Mouse (Mus musculus): ENCODE measurements at regions not wholly inside any gene's neighbourhood (a gene's known extent, or its start where the extent isn't known, plus 50 kb on each side); places are given as distances from the start of the nearest gene placed in this dataset.

GRCm38 (mm10) chr10:95054869-95055268 lies 110.2 kb upstream of the Plxnc1 start:
- H3K36me3 ChIP-seq (ENCODE audit: control insufficient read depth, insufficient read depth), result no peaks in the 10 kb centered on the region
- no peak overlapping the region for H3K9ac ChIP-seq (ENCODE audit: low read length)
- H3K4me3 ChIP-seq (ENCODE audit: low read length), result no peak overlapping the region
- H3K4me2 ChIP-seq (ENCODE audit: low read depth, low read length), result no peak overlapping the region
- no peak overlapping the region for H3K27ac ChIP-seq (ENCODE audit: low read length)
- 85% methylated on average over 3 of the region's 3 CpGs for WGBS
- no peaks in the 10 kb centered on the region for H3K9me3 ChIP-seq (replicated peaks; ENCODE audit: control insufficient read depth, low read length)
- ATAC-seq (replicated peaks; ENCODE audit: extremely low read depth, insufficient read depth, low FRiP score), result no peak
- no peaks in the 10 kb centered on the region for H3K4me1 ChIP-seq (ENCODE audit: control insufficient read depth, insufficient read depth, low read length)
- no peaks in the 10 kb centered on the region for H3K27me3 ChIP-seq (ENCODE audit: control insufficient read depth, insufficient read depth, low read length)

GRCm38 (mm10) chr10:95048790-95049189 lies 104.2 kb upstream of the Plxnc1 start:
- H3K4me3 ChIP-seq (ENCODE audit: low read length), result no peak overlapping the region
- ATAC-seq (replicated peaks; ENCODE audit: extremely low read depth, insufficient read depth, low FRiP score), result no peak

GRCm38 (mm10) chr10:95043978-95044377 lies 99.3 kb upstream of the Plxnc1 start:
- Histone ChIP-seq H3K27me3 (ENCODE audit: control insufficient read depth, insufficient read depth, low read length) (no peaks in the 10 kb centered on the region), H3K4me1 (ENCODE audit: control insufficient read depth, insufficient read depth, low read length) (no peaks in the 10 kb centered on the region), H3K4me2 (ENCODE audit: low read depth, low read length) (no peak overlapping the region), H3K27ac (ENCODE audit: low read length) (no peak overlapping the region), H3K4me3 (ENCODE audit: low read length) (no peak overlapping the region), H3K36me3 (ENCODE audit: control insufficient read depth, insufficient read depth) (no peaks in the 10 kb centered on the region), H3K9ac (ENCODE audit: low read length) (no peak overlapping the region), H3K9me3 (replicated peaks; ENCODE audit: control insufficient read depth, low read length) (no peaks in the 10 kb centered on the region)
- 34% methylated on average over 7 of the region's 7 CpGs for WGBS
- no peak for ATAC-seq (replicated peaks; ENCODE audit: extremely low read depth, insufficient read depth, low FRiP score)

More at GRCm38 (mm10) chr10:95048790-95049189, 104.2 kb upstream of the Plxnc1 start:
- Histone ChIP-seq H3K27ac (ENCODE audit: low read length) (no peak overlapping the region), H3K27me3 (ENCODE audit: control insufficient read depth, insufficient read depth, low read length) (no peaks in the 10 kb centered on the region), H3K36me3 (ENCODE audit: control insufficient read depth, insufficient read depth) (no peaks in the 10 kb centered on the region), H3K4me1 (ENCODE audit: control insufficient read depth, insufficient read depth, low read length) (no peaks in the 10 kb centered on the region), H3K4me2 (ENCODE audit: low read depth, low read length) (no peak overlapping the region), H3K9ac (ENCODE audit: low read length) (no peak overlapping the region), H3K9me3 (replicated peaks; ENCODE audit: control insufficient read depth, low read length) (no peaks in the 10 kb centered on the region)
- WGBS, result 73% methylated on average over 5 of the region's 5 CpGs

GRCm38 (mm10) chr10:95040258-95040895 lies 95.7 kb upstream of the Plxnc1 start:
- Histone ChIP-seq H3K36me3 (ENCODE audit: control insufficient read depth, insufficient read depth) (no peaks in the 10 kb centered on the region), H3K4me1 (ENCODE audit: control insufficient read depth, insufficient read depth, low read length) (no peaks in the 10 kb centered on the region), H3K9me3 (replicated peaks; ENCODE audit: control insufficient read depth, low read length) (no peaks in the 10 kb centered on the region), H3K4me2 (ENCODE audit: low read depth, low read length) (no peak overlapping the region), H3K27me3 (ENCODE audit: control insufficient read depth, insufficient read depth, low read length) (no peaks in the 10 kb centered on the region), H3K27ac (ENCODE audit: low read length) (no peak overlapping the region), H3K9ac (ENCODE audit: low read length) (no peak overlapping the region), H3K4me3 (ENCODE audit: low read length) (no peak overlapping the region)
- ATAC-seq (replicated peaks; ENCODE audit: extremely low read depth, insufficient read depth, low FRiP score), result no peak
- WGBS, result 64% methylated on average over 6 of the region's 6 CpGs

DNA sequence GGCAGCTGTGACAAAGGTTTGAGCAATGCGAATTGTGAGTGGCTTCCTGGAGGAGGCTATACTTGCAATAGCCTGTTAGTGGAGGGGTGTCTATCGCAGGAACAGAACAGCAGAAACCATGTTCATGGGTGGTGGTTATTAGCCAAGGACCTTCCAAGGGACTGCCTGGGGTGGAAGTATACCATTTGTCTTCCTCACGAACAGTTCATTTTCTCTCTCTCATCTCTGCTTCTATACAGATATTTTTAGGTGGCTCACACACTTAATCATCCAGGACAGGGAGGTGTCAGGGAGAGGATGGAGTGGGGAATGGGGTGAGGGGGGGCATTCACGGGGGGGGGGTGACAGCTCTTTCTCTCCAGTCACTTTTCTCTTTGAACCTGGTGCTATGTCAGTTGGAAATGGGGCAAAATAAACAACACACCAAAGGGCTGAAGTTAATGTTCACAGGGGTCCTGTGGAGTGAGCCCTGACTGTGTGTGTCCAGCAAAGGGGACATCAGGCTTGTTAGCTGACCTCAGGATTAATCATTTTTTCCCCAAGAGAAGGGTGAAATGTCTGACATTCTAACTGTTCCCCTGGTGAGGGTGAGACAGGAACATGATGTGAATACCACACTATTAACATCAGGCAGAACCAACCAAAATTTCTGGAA lies 91.5 kb upstream of the Plxnc1 start:
- Histone ChIP-seq H3K27ac (ENCODE audit: low read length) (no peak overlapping the region), H3K4me1 (ENCODE audit: control insufficient read depth, insufficient read depth, low read length) (no peaks in the 10 kb centered on the region), H3K4me2 (ENCODE audit: low read depth, low read length) (no peak overlapping the region), H3K9ac (ENCODE audit: low read length) (no peak overlapping the region), H3K9me3 (replicated peaks; ENCODE audit: control insufficient read depth, low read length) (no peaks in the 10 kb centered on the region), H3K27me3 (ENCODE audit: control insufficient read depth, insufficient read depth, low read length) (no peaks in the 10 kb centered on the region), H3K4me3 (ENCODE audit: low read length) (no peak overlapping the region), H3K36me3 (ENCODE audit: control insufficient read depth, insufficient read depth) (no peaks in the 10 kb centered on the region)
- ATAC-seq (replicated peaks; ENCODE audit: extremely low read depth, insufficient read depth, low FRiP score), result no peak
- 62% methylated on average over 4 of the region's 4 CpGs for WGBS

DNA sequence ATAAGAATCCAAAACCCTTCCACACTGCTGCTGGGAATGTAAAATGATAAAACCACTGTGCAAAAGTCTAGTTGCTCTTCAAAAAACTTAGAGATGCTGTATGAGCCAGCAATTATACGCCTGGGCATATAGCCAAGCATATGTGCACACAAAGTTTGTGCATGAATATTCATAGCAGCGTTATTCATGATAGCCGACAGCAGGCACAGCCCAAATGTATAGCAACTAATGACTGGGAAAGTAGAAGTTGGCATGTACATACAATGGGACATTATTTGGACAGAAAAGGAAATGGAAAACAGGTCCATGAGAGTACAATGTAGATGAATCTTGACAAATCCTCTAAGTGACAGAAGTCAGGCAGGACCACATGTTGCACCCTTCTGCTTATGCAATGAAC lies 90.7 kb upstream of the Plxnc1 start:
- Histone ChIP-seq H3K27me3 (ENCODE audit: control insufficient read depth, insufficient read depth, low read length) (no peaks in the 10 kb centered on the region), H3K9ac (ENCODE audit: low read length) (no peak overlapping the region), H3K4me2 (ENCODE audit: low read depth, low read length) (no peak overlapping the region), H3K9me3 (replicated peaks; ENCODE audit: control insufficient read depth, low read length) (no peaks in the 10 kb centered on the region), H3K27ac (ENCODE audit: low read length) (no peak overlapping the region), H3K4me3 (ENCODE audit: low read length) (no peak overlapping the region), H3K4me1 (ENCODE audit: control insufficient read depth, insufficient read depth, low read length) (no peaks in the 10 kb centered on the region), H3K36me3 (ENCODE audit: control insufficient read depth, insufficient read depth) (no peaks in the 10 kb centered on the region)
- ATAC-seq (replicated peaks; ENCODE audit: extremely low read depth, insufficient read depth, low FRiP score), result no peak
- WGBS, result 80% methylated on average over 3 of the region's 3 CpGs

DNA sequence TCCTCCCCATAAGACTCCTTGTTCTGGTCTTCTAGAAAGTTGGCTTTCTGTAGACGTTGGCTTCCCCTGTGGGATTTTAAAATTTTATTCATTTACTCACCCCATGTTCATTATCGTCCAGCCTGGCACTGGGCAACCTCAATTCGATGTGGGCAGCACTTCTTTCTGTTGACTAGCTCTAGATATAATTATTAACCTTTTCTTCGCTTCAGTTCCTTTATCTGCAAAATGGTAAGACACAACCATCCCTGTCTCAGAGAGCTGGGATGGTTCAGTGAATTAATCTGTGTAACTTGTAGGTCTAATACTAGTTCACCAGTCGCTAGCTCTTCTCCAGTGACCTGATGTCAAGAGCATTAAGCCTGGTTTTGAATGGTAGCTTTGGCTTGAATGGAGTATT lies 89.9 kb upstream of the Plxnc1 start:
- 83% methylated on average over 5 of the region's 5 CpGs for WGBS
- no peak overlapping the region for H3K4me3 ChIP-seq (ENCODE audit: low read length)
- no peak overlapping the region for H3K9ac ChIP-seq (ENCODE audit: low read length)
- ATAC-seq (replicated peaks; ENCODE audit: extremely low read depth, insufficient read depth, low FRiP score), result no peak
- H3K27ac ChIP-seq (ENCODE audit: low read length), result no peak overlapping the region
- H3K27me3 ChIP-seq (ENCODE audit: control insufficient read depth, insufficient read depth, low read length), result no peaks in the 10 kb centered on the region
- H3K36me3 ChIP-seq (ENCODE audit: control insufficient read depth, insufficient read depth), result no peaks in the 10 kb centered on the region
- no peaks in the 10 kb centered on the region for H3K4me1 ChIP-seq (ENCODE audit: control insufficient read depth, insufficient read depth, low read length)
- H3K9me3 ChIP-seq (replicated peaks; ENCODE audit: control insufficient read depth, low read length), result no peaks in the 10 kb centered on the region
- no peak overlapping the region for H3K4me2 ChIP-seq (ENCODE audit: low read depth, low read length)

DNA sequence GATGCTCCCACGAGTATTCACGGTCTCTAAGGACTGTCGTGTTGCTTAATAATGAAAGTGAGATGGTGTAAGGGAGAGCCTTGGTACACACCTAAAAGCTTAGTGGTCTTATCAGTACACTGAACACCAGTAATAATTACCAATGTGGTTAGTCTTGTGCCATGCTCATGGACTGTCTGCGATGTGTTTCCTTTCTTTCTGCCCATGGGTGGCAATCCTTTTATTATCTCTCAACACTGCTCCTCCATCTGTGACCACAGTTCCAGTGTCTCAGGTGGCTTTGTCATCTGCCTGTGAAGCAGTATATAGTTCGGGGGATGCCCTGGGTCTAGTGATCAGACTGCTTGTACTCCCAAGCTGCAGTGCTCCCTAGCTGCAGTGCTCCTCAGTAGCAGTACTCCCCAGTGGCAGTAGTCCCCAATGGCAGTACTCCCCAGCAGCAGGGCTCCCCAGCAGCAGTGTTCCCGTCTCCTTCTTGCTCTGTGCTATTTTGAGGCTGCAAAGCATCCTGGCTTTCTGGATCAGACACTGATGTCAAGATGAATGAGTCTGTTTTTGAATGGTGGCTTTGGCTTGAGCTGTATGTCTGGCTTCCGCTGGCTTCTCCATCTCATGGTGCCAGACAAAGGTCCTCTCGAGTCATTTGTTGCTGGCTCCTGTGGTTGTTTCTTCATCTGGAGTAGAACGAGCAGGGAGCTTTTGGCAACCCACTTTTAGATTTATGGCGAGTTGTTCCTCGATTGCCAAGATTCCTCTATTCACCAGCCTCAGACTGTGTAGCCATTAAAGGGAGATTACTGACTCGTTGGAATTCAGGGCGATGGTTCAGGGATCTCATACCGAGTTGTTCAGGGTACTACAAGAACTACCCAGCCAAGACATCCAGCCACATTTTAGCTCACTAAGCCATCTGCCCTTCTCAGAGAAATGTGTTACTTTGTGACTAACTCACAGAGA lies 88.4 kb upstream of the Plxnc1 start:
- H3K27me3 ChIP-seq (ENCODE audit: control insufficient read depth, insufficient read depth, low read length), result no peaks in the 10 kb centered on the region
- H3K36me3 ChIP-seq (ENCODE audit: control insufficient read depth, insufficient read depth), result no peaks in the 10 kb centered on the region
- H3K27ac ChIP-seq (ENCODE audit: low read length), result no peak overlapping the region
- 73% methylated on average over 14 of the region's 14 CpGs for WGBS
- H3K4me1 ChIP-seq (ENCODE audit: control insufficient read depth, insufficient read depth, low read length), result no peaks in the 10 kb centered on the region
- no peak overlapping the region for H3K9ac ChIP-seq (ENCODE audit: low read length)
- no peak for ATAC-seq (replicated peaks; ENCODE audit: extremely low read depth, insufficient read depth, low FRiP score)
- no peak overlapping the region for H3K4me2 ChIP-seq (ENCODE audit: low read depth, low read length)
- no peak overlapping the region for H3K4me3 ChIP-seq (ENCODE audit: low read length)
- H3K9me3 ChIP-seq (replicated peaks; ENCODE audit: control insufficient read depth, low read length), result no peaks in the 10 kb centered on the region

DNA sequence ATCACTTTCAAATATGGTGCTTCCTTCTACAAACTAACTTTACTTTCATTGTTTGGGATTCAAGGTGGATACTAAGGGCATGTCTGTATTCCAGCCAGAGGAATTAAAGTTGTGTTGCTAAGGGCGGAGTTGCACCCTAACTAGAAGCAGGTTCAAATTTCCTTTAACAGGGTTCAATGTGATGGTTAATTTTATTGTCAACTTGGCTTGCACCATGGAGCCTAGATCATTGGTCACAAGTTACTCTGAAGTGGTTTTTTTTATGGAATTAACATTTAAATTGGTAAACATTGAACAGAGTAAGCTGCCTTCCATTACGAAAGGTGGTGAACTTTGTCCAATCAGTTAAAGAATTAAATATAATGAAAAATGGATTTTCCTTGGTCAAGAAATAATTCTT lies 86.7 kb upstream of the Plxnc1 start:
- Histone ChIP-seq H3K9ac (ENCODE audit: low read length) (no peak overlapping the region), H3K4me1 (ENCODE audit: control insufficient read depth, insufficient read depth, low read length) (no peaks in the 10 kb centered on the region), H3K4me2 (ENCODE audit: low read depth, low read length) (no peak overlapping the region), H3K27ac (ENCODE audit: low read length) (no peak overlapping the region), H3K36me3 (ENCODE audit: control insufficient read depth, insufficient read depth) (no peaks in the 10 kb centered on the region), H3K4me3 (ENCODE audit: low read length) (no peak overlapping the region), H3K9me3 (replicated peaks; ENCODE audit: control insufficient read depth, low read length) (no peaks in the 10 kb centered on the region), H3K27me3 (ENCODE audit: control insufficient read depth, insufficient read depth, low read length) (no peaks in the 10 kb centered on the region)
- ATAC-seq (replicated peaks; ENCODE audit: extremely low read depth, insufficient read depth, low FRiP score), result no peak
- WGBS, result 96% methylated on average over 2 of the region's 2 CpGs

All from heart, embryonic 16.5 days (tissue).